Mouse (Mus musculus): ENCODE measurements around the gene G6pc3. TPM values are rescaled to one million over a fixed set of nuclear protein-coding genes. Genes with fewer than 3 reads are reported as not detected.

Gene G6pc3
- polyA plus RNA-seq, 1 experiment from 2014 or later = 35.6 TPM

GRCm38 (mm10) chr11:102221243-102221953 is 32.0 kb downstream of the G6pc3 start:
- Histone ChIP-seq H3K36me3 (peaks cover 28% of the 10 kb centered on the region), H3K9ac (no peak overlapping the region), H3K4me2 (replicated peaks) (no peak overlapping the region), H3K9me3 (no peaks in the 10 kb centered on the region), H3K27ac (no peak overlapping the region), H3K27me3 (no peaks in the 10 kb centered on the region), H3K4me3 (no peak overlapping the region), H3K4me1 (peaks cover 72% of the 10 kb centered on the region)
- no peak for ATAC-seq (ENCODE audit: low FRiP score, low read depth)
- WGBS = 77% methylated on average over 8 of the region's 8 CpGs

GRCm38 (mm10) chr11:102221954-102222351 is 32.5 kb downstream of the G6pc3 start:
- ATAC-seq (ENCODE audit: low FRiP score, low read depth) = no peak
- no peak overlapping the region for H3K27ac ChIP-seq
- H3K4me2 ChIP-seq (replicated peaks) = no peak overlapping the region
- no peaks in the 10 kb centered on the region for H3K9me3 ChIP-seq
- 77% methylated on average over 8 of the region's 8 CpGs for WGBS
- H3K4me3 ChIP-seq = no peak overlapping the region
- H3K36me3 ChIP-seq = peaks cover 28% of the 10 kb centered on the region
- H3K27me3 ChIP-seq = no peaks in the 10 kb centered on the region
- no peak overlapping the region for H3K9ac ChIP-seq
- H3K4me1 ChIP-seq = peaks cover 72% of the 10 kb centered on the region

GRCm38 (mm10) chr11:102223166-102223565 is 33.7 kb downstream of the G6pc3 start:
- Histone ChIP-seq H3K4me3 (no peak overlapping the region), H3K9ac (0 out of 2 replicates have a peak overlapping the region, but pooled peaks have one; percentile 4), H3K4me2 (replicated peaks) (no peak overlapping the region), H3K27ac (no peak overlapping the region), H3K4me1 (peaks cover 72% of the 10 kb centered on the region), H3K9me3 (no peaks in the 10 kb centered on the region), H3K36me3 (peaks cover 28% of the 10 kb centered on the region), H3K27me3 (peaks cover 1% of the 10 kb centered on the region; the same call in 1 of the 2 replicates)
- WGBS = 25% methylated on average over 6 of the region's 6 CpGs
- no peak for ATAC-seq (ENCODE audit: low FRiP score, low read depth)

GRCm38 (mm10) chr11:102224686-102225085 is 35.3 kb downstream of the G6pc3 start:
- Histone ChIP-seq H3K27me3 (peaks cover 10% of the 10 kb centered on the region; the same call in 1 of the 2 replicates), H3K9ac (0 out of 2 replicates have a peak overlapping the region, but pooled peaks have one; percentile 37), H3K4me1 (peaks cover 68% of the 10 kb centered on the region), H3K36me3 (peaks cover 26% of the 10 kb centered on the region), H3K27ac (no peak overlapping the region), H3K4me2 (replicated peaks) (peak overlapping the region; percentile 55), H3K9me3 (no peaks in the 10 kb centered on the region), H3K4me3 (peak overlapping the region; percentile 14; the same call in 1 of the 2 replicates)
- WGBS = 13% methylated on average over 22 of the region's 22 CpGs
- no peak for ATAC-seq (ENCODE audit: low FRiP score, low read depth)

- peak overlapping the region; percentile 55; the same call in 1 of the 2 replicates for H3K4me2 ChIP-seq (replicated peaks)
- no peaks in the 10 kb centered on the region for H3K9me3 ChIP-seq
- 0 out of 2 replicates have a peak overlapping the region, but pooled peaks have one; percentile 37 for H3K9ac ChIP-seq
- peaks cover 21% of the 10 kb centered on the region for H3K36me3 ChIP-seq
- H3K27ac ChIP-seq = no peak overlapping the region
- H3K4me3 ChIP-seq = no peak overlapping the region
- 67% methylated on average over 5 of the region's 5 CpGs for WGBS
- peaks cover 10% of the 10 kb centered on the region; the same call in 1 of the 2 replicates for H3K27me3 ChIP-seq
- ATAC-seq (ENCODE audit: low FRiP score, low read depth) = no peak
- H3K4me1 ChIP-seq = peaks cover 63% of the 10 kb centered on the region
These were observed 35.8 kb downstream of the G6pc3 start for GRCm38 (mm10) chr11:102225221-102225620.

- ATAC-seq (ENCODE audit: low FRiP score, low read depth) = no peak
- Histone ChIP-seq H3K4me3 (no peak overlapping the region), H3K9me3 (no peaks in the 10 kb centered on the region), H3K27me3 (peaks cover 10% of the 10 kb centered on the region; the same call in 1 of the 2 replicates), H3K9ac (peak overlapping the region; percentile 51; the same call in 1 of the 2 replicates), H3K4me2 (replicated peaks) (no peak overlapping the region), H3K4me1 (peaks cover 62% of the 10 kb centered on the region), H3K36me3 (peaks cover 17% of the 10 kb centered on the region), H3K27ac (no peak overlapping the region)
- 75% methylated on average over 12 of the region's 12 CpGs for WGBS
These were observed 36.9 kb downstream of the G6pc3 start for GRCm38 (mm10) chr11:102226067-102226978.

GRCm38 (mm10) chr11:102227270-102228190 is 38.1 kb downstream of the G6pc3 start:
- Histone ChIP-seq H3K9me3 (no peaks in the 10 kb centered on the region), H3K27me3 (peaks cover 10% of the 10 kb centered on the region; the same call in 1 of the 2 replicates), H3K9ac (peak overlapping the region; percentile 51), H3K4me3 (peak overlapping the region; percentile 77), H3K36me3 (peaks cover 8% of the 10 kb centered on the region; the same call in 1 of the 2 replicates), H3K27ac (no peak overlapping the region; the same call in 1 of the 2 replicates), H3K4me2 (replicated peaks) (peak overlapping the region; percentile 87), H3K4me1 (peaks cover 62% of the 10 kb centered on the region)
- WGBS = 21% methylated on average over 12 of the region's 12 CpGs
- ATAC-seq (ENCODE audit: low FRiP score, low read depth) = no peak

GRCm38 (mm10) chr11:102228191-102228545 is 38.7 kb downstream of the G6pc3 start:
- H3K4me1 ChIP-seq = peaks cover 58% of the 10 kb centered on the region
- peak overlapping the region; percentile 77 for H3K4me3 ChIP-seq
- H3K9ac ChIP-seq = peak overlapping the region; percentile 51; the same call in 1 of the 2 replicates
- no peaks in the 10 kb centered on the region for H3K9me3 ChIP-seq
- peaks cover 8% of the 10 kb centered on the region; the same call in 1 of the 2 replicates for H3K36me3 ChIP-seq
- peak overlapping the region; percentile 87 for H3K4me2 ChIP-seq (replicated peaks)
- no peak overlapping the region for H3K27ac ChIP-seq
- H3K27me3 ChIP-seq = peaks cover 10% of the 10 kb centered on the region; the same call in 1 of the 2 replicates
- ATAC-seq (ENCODE audit: low FRiP score, low read depth) = no peak
- WGBS = 45% methylated on average over 9 of the region's 9 CpGs

- 22% methylated on average over 7 of the region's 7 CpGs for WGBS
- peaks cover 52% of the 10 kb centered on the region for H3K4me1 ChIP-seq
- H3K4me2 ChIP-seq (replicated peaks) = peak overlapping the region; percentile 87
- H3K36me3 ChIP-seq = peaks cover 6% of the 10 kb centered on the region; the same call in 1 of the 2 replicates
- peak overlapping the region; percentile 77 for H3K4me3 ChIP-seq
- H3K27ac ChIP-seq = no peak overlapping the region
- H3K9ac ChIP-seq = peak overlapping the region; percentile 91
- no peaks in the 10 kb centered on the region for H3K9me3 ChIP-seq
- peaks cover 10% of the 10 kb centered on the region; the same call in 1 of the 2 replicates for H3K27me3 ChIP-seq
- no peak for ATAC-seq (ENCODE audit: low FRiP score, low read depth)
These were observed 39.3 kb downstream of the G6pc3 start for GRCm38 (mm10) chr11:102228646-102229268.

GRCm38 (mm10) chr11:102229331-102229953 is 40.0 kb downstream of the G6pc3 start:
- ATAC-seq (ENCODE audit: low FRiP score, low read depth) = peak; percentile 43
- peak overlapping the region; percentile 91 for H3K9ac ChIP-seq
- peak overlapping the region; percentile 77 for H3K4me3 ChIP-seq
- H3K36me3 ChIP-seq = no peaks in the 10 kb centered on the region
- H3K4me2 ChIP-seq (replicated peaks) = peak overlapping the region; percentile 87
- peaks cover 48% of the 10 kb centered on the region for H3K4me1 ChIP-seq
- peaks cover 10% of the 10 kb centered on the region; the same call in 1 of the 2 replicates for H3K27me3 ChIP-seq
- H3K9me3 ChIP-seq = no peaks in the 10 kb centered on the region
- under 1% methylated on average over 45 of the region's 47 CpGs for WGBS
- peak overlapping the region; percentile 73 for H3K27ac ChIP-seq
